Mouse (Mus musculus) liver, embryonic 16.5 days (tissue): ENCODE data around the gene Abcb1b. TPM values are rescaled to one million over a fixed set of nuclear protein-coding genes. Genes with fewer than 3 reads are reported as not detected.
"Not testable (repeated sequence)": the region's sequence is repeated elsewhere in the genome, so short reads cannot be mapped to it uniquely, and the experiment has no call there.

ENCODE experiments used
- ATAC-seq: fragments of 200-750 bp; cut with Nextera tagmentation; 2 replicates; pipeline ENCODE4 v1.8.0; 2017; ENCODE audit warnings: low read depth, mild to moderate bottlenecking, moderate number of reproducible peaks, moderate library complexity
- H3K27ac ChIP-seq: fragments of 300-500 bp; sonication (generic); 2 replicates; pipeline ENCODE4 v1.5.1; 2014; ENCODE audit warnings: mild to moderate bottlenecking, low read length
- H3K27me3 ChIP-seq: fragments of 300-500 bp; sonication (generic); 2 replicates; pipeline ENCODE4 v1.6.1; 2014; ENCODE audit warnings: low read depth, low read length, mixed read lengths; ENCODE audit not compliant: control insufficient read depth, insufficient read depth
- H3K36me3 ChIP-seq: fragments of 300-500 bp; sonication (generic); 2 replicates; pipeline ENCODE4 v1.6.1; 2014; ENCODE audit warnings: mild to moderate bottlenecking; ENCODE audit not compliant: control insufficient read depth, insufficient read depth
- H3K4me1 ChIP-seq: fragments of 300-500 bp; sonication (generic); 2 replicates; pipeline ENCODE4 v1.6.1; 2014; ENCODE audit warnings: low read depth, low read length, mixed read lengths; ENCODE audit not compliant: control insufficient read depth
- H3K4me2 ChIP-seq: fragments of 300-500 bp; sonication (generic); 2 replicates; pipeline ENCODE4 v1.6.1; 2014; ENCODE audit warnings: low read depth, low read length, mixed read lengths
- H3K4me3 ChIP-seq: fragments of 300-500 bp; sonication (generic); 2 replicates; pipeline ENCODE4 v1.5.1; 2014; ENCODE audit warnings: low read depth, mild to moderate bottlenecking, low read length
- H3K9ac ChIP-seq: fragments of 300-500 bp; sonication (generic); 2 replicates; pipeline ENCODE4 v1.6.1; 2014; ENCODE audit warnings: low read depth, low read length
- H3K9me3 ChIP-seq: fragments of 300-500 bp; sonication (generic); replicated peaks from 2 replicates; pipeline ENCODE4 v1.6.1; 2016; ENCODE audit warnings: low read length; ENCODE audit not compliant: control insufficient read depth
- WGBS: fragments of 180-500 bp; shearing (Covaris S2); extraction: QIAGEN DNeasy Blood & Tissue Kit; methylation state at CpG from one replicate; pipeline ENCODE4 v1.1.7; 2014; ENCODE audit not compliant: insufficient replicate concordance; 5-methylcytosine and 5-hydroxymethylcytosine counted together
- polyA plus RNA-seq: library from polyadenylated mRNA; unstranded; fragments of >200 nt; fragmentation: Nextera tagmentation; extraction: Ambion mirVana; gene quantifications from 2 replicates; pipeline ENCODE4 v1.2.1, GENCODE M21; 2015

Gene Abcb1b
- polyA plus RNA-seq, 1 experiment from 2014 or later: 0.53 TPM

GRCm38 (mm10) chr5:8819635-8820591, 22.0 kb downstream of the Abcb1b start:
- H3K4me2 ChIP-seq: no peak overlapping the region
- no peak for ATAC-seq
- H3K9ac ChIP-seq: no peak overlapping the region
- H3K27ac ChIP-seq: no peak overlapping the region
- H3K4me1 ChIP-seq: no peaks in the 10 kb centered on the region
- no peak overlapping the region for H3K4me3 ChIP-seq
- no peaks in the 10 kb centered on the region for H3K27me3 ChIP-seq
- no peaks in the 10 kb centered on the region for H3K36me3 ChIP-seq
- WGBS: 18% methylated on average over 7 of the region's 8 CpGs
- no peaks in the 10 kb centered on the region for H3K9me3 ChIP-seq

- not testable (repeated sequence) for ATAC-seq, H3K27ac ChIP-seq, H3K4me3 ChIP-seq, H3K4me2 ChIP-seq, H3K9me3 ChIP-seq, H3K4me1 ChIP-seq, H3K27me3 ChIP-seq, H3K9ac ChIP-seq, H3K36me3 ChIP-seq
- WGBS: 5% methylated on average over 4 of the region's 6 CpGs
Observed at GRCm38 (mm10) chr5:8820592-8821104, 22.7 kb downstream of the Abcb1b start.

- 50% methylated on average over 8 of the region's 8 CpGs for whole genome bisulfite sequencing
Observed at GRCm38 (mm10) chr5:8838661-8839438, 40.9 kb downstream of the Abcb1b start.

GRCm38 (mm10) chr5:8839651-8840050, 41.7 kb downstream of the Abcb1b start:
- Histone ChIP-seq H3K4me1 (no peaks in the 10 kb centered on the region), H3K36me3 (no peaks in the 10 kb centered on the region), H3K9me3 (no peaks in the 10 kb centered on the region), H3K27ac (no peak overlapping the region), H3K27me3 (no peaks in the 10 kb centered on the region), H3K4me3 (no peak overlapping the region), H3K9ac (no peak overlapping the region), H3K4me2 (no peak overlapping the region)
- whole genome bisulfite sequencing: 57% methylated on average over 4 of the region's 4 CpGs
- no peak for ATAC-seq

More at GRCm38 (mm10) chr5:8838661-8839438, 40.9 kb downstream of the Abcb1b start:
- no peak overlapping the region for H3K9ac ChIP-seq
- H3K4me1 ChIP-seq: no peaks in the 10 kb centered on the region
- no peak overlapping the region for H3K4me3 ChIP-seq
- no peaks in the 10 kb centered on the region for H3K36me3 ChIP-seq
- no peak overlapping the region for H3K4me2 ChIP-seq
- no peaks in the 10 kb centered on the region for H3K9me3 ChIP-seq
- H3K27ac ChIP-seq: no peak overlapping the region
- ATAC-seq: no peak
- no peaks in the 10 kb centered on the region for H3K27me3 ChIP-seq

GRCm38 (mm10) chr5:8840887-8841286, 42.9 kb downstream of the Abcb1b start:
- Histone ChIP-seq H3K9me3 (no peaks in the 10 kb centered on the region), H3K4me1 (no peaks in the 10 kb centered on the region), H3K27ac (no peak overlapping the region), H3K4me2 (no peak overlapping the region), H3K9ac (no peak overlapping the region), H3K27me3 (no peaks in the 10 kb centered on the region), H3K4me3 (no peak overlapping the region), H3K36me3 (no peaks in the 10 kb centered on the region)
- no peak for ATAC-seq
- 24% methylated on average over 5 of the region's 5 CpGs for WGBS

- Histone ChIP-seq H3K4me3 (no peak overlapping the region), H3K9ac (no peak overlapping the region), H3K4me1 (no peaks in the 10 kb centered on the region), H3K36me3 (no peaks in the 10 kb centered on the region), H3K4me2 (no peak overlapping the region), H3K9me3 (no peaks in the 10 kb centered on the region), H3K27me3 (no peaks in the 10 kb centered on the region), H3K27ac (no peak overlapping the region)
- 38% methylated on average over 3 of the region's 3 CpGs for WGBS
- ATAC-seq: no peak
Observed at GRCm38 (mm10) chr5:8842815-8843214, 44.9 kb downstream of the Abcb1b start.

- WGBS: 58% methylated on average over 5 of the region's 9 CpGs
- H3K36me3 ChIP-seq: not testable (repeated sequence)
Observed at GRCm38 (mm10) chr5:8848607-8849575, 50.9 kb downstream of the Abcb1b start.

GRCm38 (mm10) chr5:8850851-8851250, 52.9 kb downstream of the Abcb1b start:
- Histone ChIP-seq H3K4me2 (no peak overlapping the region), H3K9me3 (no peaks in the 10 kb centered on the region), H3K4me3 (no peak overlapping the region), H3K27ac (no peak overlapping the region), H3K27me3 (no peaks in the 10 kb centered on the region), H3K9ac (no peak overlapping the region), H3K4me1 (no peaks in the 10 kb centered on the region), H3K36me3 (no peaks in the 10 kb centered on the region)
- WGBS: 52% methylated on average over 4 of the region's 4 CpGs
- no peak for ATAC-seq

More at GRCm38 (mm10) chr5:8848607-8849575, 50.9 kb downstream of the Abcb1b start:
- not testable (repeated sequence) for H3K4me1 ChIP-seq, H3K27me3 ChIP-seq, ATAC-seq, H3K9ac ChIP-seq, H3K4me3 ChIP-seq, H3K4me2 ChIP-seq, H3K9me3 ChIP-seq, H3K27ac ChIP-seq
